Mouse (Mus musculus) mouse trophoblast stem cell (cell line): ENCODE measurements around the gene Atp8a1.

Source experiments
- in situ Hi-C, 2 experiments: fragments of 300-500 bp; cut with MseI, MboI; formaldehyde crosslinking; loops; 2 replicates in 1 of 2; 3 replicates in 1 of 2; pipeline ENCODE4 v1.15.1; 2025

Gene Atp8a1

GRCm38 (mm10) chr5:67847253-67848165 is at the start of gene Atp8a1:
Gene Atp8a1 (minus strand): TSS chr5:67847434.
- in situ Hi-C loops, result no loop called here

DNA sequence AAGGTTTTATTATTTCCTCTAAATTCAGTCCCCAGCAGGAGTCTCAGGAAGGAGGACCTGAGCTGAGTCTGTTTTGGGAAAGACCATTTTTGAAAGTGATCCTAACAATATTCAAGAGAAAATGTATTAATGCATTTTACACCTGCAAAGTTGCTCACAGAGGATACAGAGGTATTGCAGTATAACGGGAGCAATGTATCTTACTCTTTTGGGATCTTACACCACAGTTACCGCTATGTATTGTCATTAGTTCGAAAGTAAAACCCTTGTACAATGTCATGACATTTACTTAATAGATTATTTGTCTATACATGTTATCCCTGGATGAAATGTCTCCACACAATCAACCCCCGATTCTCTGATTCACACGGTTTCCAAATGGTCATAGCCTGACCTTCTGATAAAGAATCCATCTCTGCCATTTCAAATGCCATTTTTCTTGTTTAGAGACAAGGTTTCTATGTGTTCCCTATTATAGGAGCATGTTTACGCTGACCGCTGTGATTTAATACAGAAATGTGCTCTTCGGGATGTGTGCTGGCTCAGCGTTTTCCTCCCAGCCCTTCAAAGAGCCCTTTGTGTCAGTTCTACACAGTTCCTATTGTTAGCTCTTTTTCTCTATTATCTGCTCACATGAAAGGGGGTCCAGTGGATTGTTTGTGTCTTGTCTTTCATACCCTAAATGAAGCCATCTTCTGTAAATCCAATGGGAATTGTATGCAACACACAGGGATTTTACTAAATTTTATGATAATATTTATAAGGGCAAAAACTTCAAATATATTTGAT is 37.4 kb upstream of the Atp8a1 start:
- in situ Hi-C loops, result loop anchor here in 1 of 2 experiments (10.0 kb wide), 1 partner anchor 60 kb away; the partner anchor contains the start of genes Gm21905 and Gm5108

DNA sequence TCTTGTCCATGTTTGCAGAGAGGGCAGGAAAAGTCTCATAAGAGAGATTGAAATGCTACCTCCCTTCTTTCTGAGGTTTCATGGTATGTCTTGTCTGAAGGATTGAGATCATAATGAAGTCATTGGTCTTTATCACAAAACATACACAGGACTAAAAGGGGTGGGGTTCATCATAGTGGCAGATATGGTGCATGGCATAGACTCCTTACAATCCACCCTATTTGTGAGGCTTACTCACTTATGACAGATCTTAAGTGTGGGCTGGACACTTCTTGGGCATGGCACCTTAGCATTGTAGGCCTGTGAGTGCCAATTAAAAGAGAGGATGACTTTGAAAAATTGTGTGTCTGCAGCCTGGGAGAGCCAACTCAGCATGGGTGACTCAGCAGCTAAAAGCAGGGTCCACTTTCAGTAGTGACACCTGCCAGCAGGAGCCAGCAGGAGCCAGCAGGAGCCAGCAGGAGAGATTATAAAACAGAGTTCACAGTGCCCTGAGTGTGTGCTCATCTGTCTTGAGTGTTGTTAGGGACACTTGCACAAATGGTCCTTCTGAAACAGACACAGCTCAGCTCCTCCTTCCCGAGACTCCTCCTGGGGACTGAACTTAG is 36.4 kb upstream of the Atp8a1 start:
- in situ Hi-C loops, result loop anchor here in 1 of 2 experiments (10.0 kb wide), 1 partner anchor 61 kb away; the partner anchor contains the start of genes Gm21905 and Gm5108

GRCm38 (mm10) chr5:67871414-67871813 is 24.2 kb upstream of the Atp8a1 start:
- in situ Hi-C loops, result no loop called here

DNA sequence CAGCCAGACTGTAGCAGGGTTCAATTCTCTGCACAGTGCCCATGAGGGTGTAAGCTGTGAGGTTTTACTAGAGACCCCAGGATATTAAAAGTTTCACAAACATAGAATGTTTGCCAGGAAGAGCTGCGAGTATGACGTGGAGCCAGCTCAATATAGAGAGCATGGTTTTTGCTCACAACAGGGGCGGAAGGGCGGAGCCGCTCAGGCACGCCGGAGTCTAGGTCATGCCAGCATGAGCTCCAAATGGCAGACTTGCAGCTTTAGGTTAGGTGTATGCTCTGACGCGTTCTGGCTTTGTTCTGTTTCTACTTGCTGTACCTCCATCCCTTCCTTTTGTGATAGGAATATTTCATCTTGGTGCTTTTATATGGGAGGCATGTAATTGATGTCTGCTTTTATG is 19.0 kb upstream of the Atp8a1 start:
- in situ Hi-C loops, result no loop called here

DNA sequence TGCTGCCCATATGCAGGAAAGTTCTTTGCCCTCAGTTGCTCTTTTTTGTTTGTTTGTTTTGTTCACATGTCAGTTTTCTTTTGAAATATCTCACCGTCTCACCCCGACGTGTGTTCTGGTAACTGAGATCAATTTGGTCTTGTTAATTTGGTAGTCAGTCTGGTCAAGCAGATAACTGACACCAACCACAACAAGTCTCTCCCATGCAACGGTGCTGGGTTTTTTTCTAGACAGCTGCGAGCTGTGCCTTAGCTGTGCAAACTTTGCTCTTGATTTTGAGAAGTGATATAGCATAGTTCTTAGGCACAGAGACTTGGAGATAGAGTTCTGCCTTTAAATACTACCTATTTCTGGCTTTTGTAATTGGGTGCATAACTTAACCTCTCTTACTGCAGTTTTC is 18.4 kb upstream of the Atp8a1 start:
- in situ Hi-C loops, result no loop called here

DNA sequence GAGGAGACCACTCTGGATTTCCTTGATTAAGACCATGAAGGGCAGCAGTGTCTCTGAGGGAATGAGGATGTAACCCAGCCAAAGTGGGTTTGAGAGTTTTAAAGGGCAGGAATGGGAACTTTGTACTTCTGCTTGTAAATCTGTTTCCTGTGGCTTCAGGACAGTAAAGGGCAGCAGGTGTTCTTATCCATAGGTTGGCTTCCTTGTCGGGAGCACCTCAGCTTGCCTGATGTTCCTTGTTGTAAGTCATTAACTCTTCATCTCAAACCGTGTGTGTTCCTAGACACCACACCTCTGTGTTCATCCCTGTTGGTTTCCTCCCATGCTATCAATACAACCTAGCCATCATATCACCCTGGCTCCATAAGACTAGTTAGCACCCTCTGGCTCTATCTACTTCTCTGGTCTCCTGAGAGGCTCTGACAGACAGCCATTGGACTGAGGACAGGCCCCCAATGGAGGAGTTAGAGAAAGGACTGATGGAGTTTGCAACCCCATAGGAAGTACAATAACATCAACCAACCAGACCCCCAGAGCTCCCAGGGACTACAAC is 17.4 kb upstream of the Atp8a1 start:
- in situ Hi-C loops, result no loop called here

GRCm38 (mm10) chr5:67863950-67864391 is 16.7 kb upstream of the Atp8a1 start:
- in situ Hi-C loops, result no loop called here

DNA sequence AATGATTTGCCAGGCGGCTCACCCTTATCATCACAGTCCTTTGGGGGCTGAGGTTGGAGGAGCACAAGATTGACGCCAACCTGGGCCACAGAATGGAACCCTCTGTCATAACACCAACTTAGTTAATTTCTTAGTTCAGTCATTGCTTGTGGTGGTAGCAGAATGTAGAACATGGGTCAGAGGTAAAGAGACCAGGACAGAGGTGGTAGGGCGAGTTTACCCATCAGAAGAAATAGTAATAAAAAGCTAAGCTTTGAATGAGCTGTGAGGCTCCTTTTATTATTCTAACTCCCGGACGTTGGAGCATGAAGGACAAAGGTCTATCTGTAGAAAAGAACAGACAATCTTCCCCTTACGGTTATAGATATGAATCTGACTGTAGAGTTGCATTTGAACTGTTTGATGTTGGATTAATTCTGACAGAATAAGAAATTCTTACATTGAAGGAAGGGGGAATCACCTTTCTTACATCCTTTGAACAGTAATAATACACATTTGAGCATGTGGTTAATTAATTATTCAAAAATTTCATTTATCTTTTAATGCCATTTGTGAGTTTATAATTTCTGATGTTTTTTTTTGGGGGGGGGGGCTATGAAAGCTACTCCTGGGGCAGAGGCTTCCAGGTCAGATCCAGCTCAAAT is 7.9 kb upstream of the Atp8a1 start:
- in situ Hi-C loops, result no loop called here

DNA sequence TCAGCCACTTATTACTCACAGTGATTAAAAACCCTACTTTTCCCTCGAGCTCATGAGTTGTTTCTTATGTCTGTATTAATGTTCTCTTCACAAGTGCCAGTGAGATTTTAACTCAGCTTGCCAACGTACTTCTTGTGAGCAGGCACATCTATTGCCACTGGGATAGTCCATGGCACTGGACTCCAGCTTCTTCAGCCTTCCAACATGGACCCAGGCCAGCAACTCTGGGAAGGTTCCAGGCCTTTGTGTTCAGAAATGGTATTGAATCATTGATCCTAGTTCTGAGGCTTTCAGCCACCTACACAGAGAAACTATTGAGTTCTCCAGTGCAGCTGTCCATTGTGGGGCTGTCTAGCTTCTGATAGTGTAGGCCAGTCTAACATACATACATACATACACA is 5.6 kb upstream of the Atp8a1 start:
- in situ Hi-C loops, result no loop called here

GRCm38 (mm10) chr5:67849411-67849810 is 2.2 kb upstream of the Atp8a1 start:
- in situ Hi-C loops, result no loop called here

GRCm38 (mm10) chr5:67848511-67849014 is 1.3 kb upstream of the Atp8a1 start:
- in situ Hi-C loops, result no loop called here

- in situ Hi-C loops, result no loop called here
These were observed 641 bp downstream of the Atp8a1 start for GRCm38 (mm10) chr5:67846361-67847224.

GRCm38 (mm10) chr5:67845190-67845691 is 2.0 kb downstream of the Atp8a1 start:
- in situ Hi-C loops, result no loop called here

GRCm38 (mm10) chr5:67844070-67844469 is 3.2 kb downstream of the Atp8a1 start:
- in situ Hi-C loops, result no loop called here

- in situ Hi-C loops, result no loop called here
These were observed 4.9 kb downstream of the Atp8a1 start for GRCm38 (mm10) chr5:67842306-67842705.

GRCm38 (mm10) chr5:67833841-67834240 is 13.4 kb downstream of the Atp8a1 start:
- in situ Hi-C loops, result no loop called here

DNA sequence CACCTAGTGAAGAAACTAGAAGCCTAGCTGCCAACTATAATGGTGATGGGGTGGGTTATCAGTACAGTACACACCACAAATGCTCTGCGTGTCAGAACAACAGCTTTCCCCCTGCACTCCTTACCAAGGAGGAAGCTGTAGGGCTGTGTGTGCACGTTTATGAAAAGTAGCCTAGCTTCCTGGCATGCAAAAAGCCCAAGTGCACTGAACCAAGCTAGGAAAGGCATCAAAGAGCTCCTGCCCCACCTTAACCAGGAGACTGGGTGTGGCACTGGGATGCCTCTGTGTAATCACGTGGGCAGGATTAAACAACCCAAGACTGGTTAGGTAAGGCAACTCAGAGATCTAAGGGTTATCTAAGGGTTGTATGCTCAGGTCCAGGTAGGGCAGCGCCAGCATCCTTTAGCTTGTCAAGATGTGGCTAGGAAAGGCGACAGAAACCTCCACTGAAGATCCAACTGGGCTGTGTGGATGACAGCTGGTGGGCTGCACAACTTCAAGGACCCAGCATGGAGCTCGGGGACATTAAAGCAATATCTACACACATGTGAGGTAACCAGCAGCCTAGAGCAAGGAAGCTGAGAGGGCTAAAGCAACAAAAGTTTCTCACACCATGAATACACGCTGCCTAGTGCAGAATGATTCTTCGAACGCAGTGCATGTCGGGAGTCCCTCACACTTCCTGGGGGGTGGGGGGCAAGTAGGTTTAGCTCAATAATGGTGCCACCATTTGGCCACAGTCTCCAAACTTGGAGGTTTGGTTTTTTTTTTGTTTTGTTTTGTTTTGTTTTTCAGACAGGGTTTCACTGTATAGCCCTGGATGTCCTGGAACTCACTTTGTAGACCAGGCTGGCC is 15.7 kb downstream of the Atp8a1 start:
- in situ Hi-C loops, result no loop called here

GRCm38 (mm10) chr5:67828356-67828755 is 18.9 kb downstream of the Atp8a1 start:
- in situ Hi-C loops, result no loop called here
